Mouse (Mus musculus) urinary bladder, postnatal 4 days (tissue): ENCODE results near the gene Col6a3.

Source experiments
- DNase-seq, 2 experiments: peaks; one replicate each; pipeline ENCODE4 v3.0.0; 2021 to 2022; ENCODE audit warnings: low spot score in 2 of 2

Gene Col6a3

DNA sequence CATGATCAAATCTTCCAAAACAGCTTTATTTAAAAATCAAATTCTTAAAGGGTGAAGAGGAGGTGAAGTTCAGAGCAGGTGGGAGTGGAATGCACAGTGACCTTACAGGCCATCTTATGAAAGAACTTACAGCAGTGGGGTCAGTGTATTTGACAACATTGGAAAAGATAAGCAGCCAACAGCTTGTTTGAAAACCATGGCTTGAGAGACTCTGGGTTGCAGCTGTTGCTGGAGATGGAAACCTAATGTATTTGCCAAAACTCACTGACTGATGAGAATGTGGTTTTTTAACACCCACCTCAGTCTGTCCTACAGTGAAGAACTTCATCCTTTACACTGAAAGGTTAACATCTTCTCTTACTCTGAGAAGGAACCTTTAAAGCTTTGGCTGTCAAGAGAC is 120.4 kb downstream of the Col6a3 start:
- no peak for DNase-seq

DNA sequence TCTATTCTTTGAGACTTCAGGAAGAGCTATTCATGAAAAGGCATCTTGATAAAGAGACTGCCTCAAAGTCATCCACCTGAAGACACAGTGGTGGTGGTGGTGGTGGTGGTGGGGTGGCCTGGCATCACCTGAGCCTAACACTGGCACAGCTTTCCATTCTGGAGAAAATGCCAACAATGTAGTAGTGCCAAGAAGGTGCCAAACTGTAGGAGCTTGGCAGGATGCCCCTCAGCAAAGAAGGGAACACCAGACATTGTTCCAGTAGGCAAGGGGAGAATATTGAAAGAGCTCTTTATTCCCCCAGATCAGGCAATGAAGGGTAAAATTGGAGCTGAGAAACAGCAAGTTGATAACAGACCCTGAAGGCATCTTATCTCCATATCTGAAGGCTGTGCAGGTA is 121.8 kb downstream of the Col6a3 start:
- no peak for DNase-seq

DNA sequence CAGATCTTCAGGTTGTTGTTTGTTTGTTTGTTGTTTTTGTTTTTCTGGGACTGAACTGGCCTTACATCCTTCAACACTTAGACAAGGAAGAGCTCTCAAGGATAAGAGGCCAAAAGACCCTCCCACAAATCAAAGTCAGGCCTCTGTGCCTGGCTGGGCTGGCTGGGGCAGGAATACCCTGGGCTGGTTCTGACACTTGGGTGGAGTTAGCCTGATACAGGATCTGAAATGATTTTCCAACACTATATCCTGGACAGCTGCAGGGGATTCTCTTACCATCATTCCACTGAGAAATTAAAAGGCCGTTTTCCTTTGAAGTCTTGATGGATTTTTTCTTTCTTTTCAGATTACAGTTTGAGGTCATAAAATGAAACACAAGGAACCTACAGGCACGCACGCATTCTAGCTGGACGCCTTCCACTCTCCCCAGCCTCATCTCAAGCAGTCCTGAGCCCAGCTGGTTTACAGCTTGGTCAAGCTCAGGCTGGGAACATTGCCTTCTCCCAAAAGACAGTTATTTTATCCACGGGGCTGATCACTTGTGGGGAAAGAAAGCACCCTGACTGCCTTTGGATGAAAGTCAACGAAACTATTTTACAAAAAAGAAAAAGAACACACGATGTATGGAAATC is 123.0 kb downstream of the Col6a3 start:
- DNase-seq, result no peak

DNA sequence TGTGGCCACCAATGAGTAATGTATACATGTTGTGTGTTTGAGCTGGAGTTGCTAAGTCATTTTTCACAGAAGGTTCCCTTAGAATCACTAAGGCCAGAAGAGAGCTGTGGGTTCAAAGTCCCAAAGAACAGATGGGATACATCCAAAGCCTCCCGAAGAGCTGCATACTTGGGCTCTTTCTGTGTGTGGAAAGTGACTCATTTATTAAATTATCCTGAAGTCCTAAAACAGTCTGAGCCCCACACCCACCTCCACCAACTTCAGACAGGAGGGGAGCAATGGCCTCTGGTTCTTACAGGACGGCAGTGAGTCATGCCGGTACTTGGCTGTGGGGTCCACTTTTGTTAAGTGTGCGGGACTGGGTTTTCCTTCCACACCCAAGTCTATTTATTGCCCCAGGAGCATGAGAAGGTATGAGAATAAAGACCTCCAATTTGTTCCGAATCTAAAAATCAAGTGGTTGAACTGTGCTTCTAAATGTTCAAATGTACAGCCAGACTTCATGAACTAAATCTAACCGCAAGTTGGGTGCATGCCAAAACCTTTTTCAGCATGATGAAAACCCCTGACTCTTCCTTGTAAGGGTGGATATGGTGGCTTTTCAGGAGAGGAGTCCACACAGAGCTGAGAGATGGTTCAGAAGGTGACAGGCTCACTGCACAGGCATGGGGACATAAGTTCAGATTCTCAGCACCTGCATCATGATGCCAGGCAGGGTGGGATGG is 124.8 kb downstream of the Col6a3 start:
- no peak for DNase-seq

DNA sequence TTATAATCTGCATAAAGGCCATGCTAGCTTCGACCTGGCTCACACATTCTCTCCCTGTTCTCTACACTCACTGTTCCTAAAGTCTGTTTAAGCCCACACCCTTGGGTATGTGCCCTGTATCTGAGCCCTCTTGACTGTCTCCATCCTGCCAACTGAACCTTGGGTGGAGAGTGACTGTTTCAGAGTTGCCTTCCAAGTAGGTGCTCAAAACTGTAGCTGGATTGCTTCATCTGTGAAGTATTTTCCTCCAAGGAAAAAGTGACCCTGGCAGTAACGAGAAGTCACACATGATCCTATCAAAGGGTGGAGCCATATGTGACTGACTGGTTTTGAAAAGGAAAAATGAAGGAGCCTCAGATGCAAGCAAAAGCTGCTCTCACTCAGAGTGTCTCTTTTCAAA is 127.5 kb downstream of the Col6a3 start:
- DNase-seq, result no peak
